Mouse (Mus musculus): Measurements from ENCODE around the gene Rab11fip4.

Gene Rab11fip4

GRCm38 (mm10) chr11:79707084-79707483, 116.1 kb downstream of the Rab11fip4 start:
- in situ Hi-C loops (cut with MboI, MseI) = loop anchor here in 1 of 2 experiments (5.0 kb wide), 1 partner anchor 215 kb away; no protein-coding TSS in a partner anchor

GRCm38 (mm10) chr11:79710868-79711765, 120.1 kb downstream of the Rab11fip4 start:
- in situ Hi-C loops (cut with MboI, MseI) = no loop called here

- in situ Hi-C loops (cut with MboI, MseI) = no loop called here
These were observed 120.9 kb downstream of the Rab11fip4 start for GRCm38 (mm10) chr11:79711766-79712369.

GRCm38 (mm10) chr11:79713184-79713583, 122.2 kb downstream of the Rab11fip4 start:
- in situ Hi-C loops (cut with MboI, MseI) = no loop called here

- in situ Hi-C loops (cut with MboI, MseI) = no loop called here
These were observed 122.7 kb downstream of the Rab11fip4 start for GRCm38 (mm10) chr11:79713678-79714077.

- in situ Hi-C loops (cut with MboI, MseI) = no loop called here
These were observed 123.2 kb downstream of the Rab11fip4 start for GRCm38 (mm10) chr11:79714082-79714742.

GRCm38 (mm10) chr11:79714743-79715110, 123.7 kb downstream of the Rab11fip4 start:
- in situ Hi-C loops (cut with MboI, MseI) = loop anchor here in 1 of 2 experiments (5.0 kb wide), 1 partner anchor 208 kb away; no protein-coding TSS in a partner anchor

- in situ Hi-C loops (cut with MboI, MseI) = loop anchor here in 1 of 2 experiments (5.0 kb wide), 1 partner anchor 207 kb away; no protein-coding TSS in a partner anchor
These were observed 124.3 kb downstream of the Rab11fip4 start for GRCm38 (mm10) chr11:79715316-79715715.

- in situ Hi-C loops (cut with MboI, MseI) = loop anchor here in 1 of 2 experiments (5.0 kb wide), 1 partner anchor 206 kb away; no protein-coding TSS in a partner anchor
These were observed 124.9 kb downstream of the Rab11fip4 start for GRCm38 (mm10) chr11:79715733-79716452.

- in situ Hi-C loops (cut with MboI, MseI) = loop anchor here in 1 of 2 experiments (5.0 kb wide), 1 partner anchor 206 kb away; no protein-coding TSS in a partner anchor
These were observed 125.4 kb downstream of the Rab11fip4 start for GRCm38 (mm10) chr11:79716453-79716749.

- in situ Hi-C loops (cut with MboI, MseI) = loop anchor here in 1 of 2 experiments (5.0 kb wide), 1 partner anchor 205 kb away; no protein-coding TSS in a partner anchor
These were observed 126.3 kb downstream of the Rab11fip4 start for GRCm38 (mm10) chr11:79717271-79717670.

- in situ Hi-C loops (cut with MboI, MseI) = loop anchor here in 1 of 2 experiments (5.0 kb wide), 1 partner anchor 204 kb away; no protein-coding TSS in a partner anchor
These were observed 126.8 kb downstream of the Rab11fip4 start for GRCm38 (mm10) chr11:79717801-79718200.

- in situ Hi-C loops (cut with MboI, MseI) = loop anchor here in 1 of 2 experiments (5.0 kb wide), 1 partner anchor 204 kb away; no protein-coding TSS in a partner anchor
These were observed 127.2 kb downstream of the Rab11fip4 start for GRCm38 (mm10) chr11:79718202-79718601.

- in situ Hi-C loops (cut with MboI, MseI) = loop anchor here in 1 of 2 experiments (5.0 kb wide), 1 partner anchor 203 kb away; no protein-coding TSS in a partner anchor
These were observed 127.9 kb downstream of the Rab11fip4 start for GRCm38 (mm10) chr11:79718829-79719346.

GRCm38 (mm10) chr11:79720737-79721136, 129.7 kb downstream of the Rab11fip4 start:
- in situ Hi-C loops (cut with MboI, MseI) = no loop called here

- in situ Hi-C loops (cut with MboI, MseI) = no loop called here
These were observed 131.8 kb downstream of the Rab11fip4 start for GRCm38 (mm10) chr11:79722811-79723210.

GRCm38 (mm10) chr11:79725005-79725404, 134.0 kb downstream of the Rab11fip4 start:
- in situ Hi-C loops (cut with MboI, MseI) = loop anchor here in 1 of 2 experiments (5.0 kb wide), 1 partner anchor 62 kb away; no protein-coding TSS in a partner anchor

GRCm38 (mm10) chr11:79729231-79730047, 138.4 kb downstream of the Rab11fip4 start:
- in situ Hi-C loops (cut with MboI, MseI) = loop anchor here in 1 of 2 experiments (5.0 kb wide), 1 partner anchor 58 kb away; no protein-coding TSS in a partner anchor

- in situ Hi-C loops (cut with MboI, MseI) = no loop called here
These were observed 139.4 kb downstream of the Rab11fip4 start for GRCm38 (mm10) chr11:79730462-79730861.

- in situ Hi-C loops (cut with MboI, MseI) = no loop called here
These were observed 140.5 kb downstream of the Rab11fip4 start for GRCm38 (mm10) chr11:79731476-79731875.

All from T-helper 17 cell (primary cell).